Mouse (Mus musculus) ES-E14 (cell line): ENCODE data around the gene Qtrt1. TPM values are rescaled to one million over a fixed set of nuclear protein-coding genes. Genes with fewer than 3 reads are reported as not detected.

Experiments
- DNase-seq: peaks from one replicate; pipeline ENCODE4 v3.0.0-alpha.2; 2013; ENCODE audit warnings: low read depth, low spot score
- H3K27ac ChIP-seq: 2 replicates; pipeline ENCODE4 v1.5.1; 2012; ENCODE audit warnings: low read depth, mild to moderate bottlenecking, low read length, moderate library complexity, mixed read lengths; ENCODE audit not compliant: poor library complexity, insufficient read depth, severe bottlenecking
- H3K36me3 ChIP-seq: 2 replicates; pipeline ENCODE4 v1.6.1; 2012; ENCODE audit warnings: mild to moderate bottlenecking, low read length, moderate library complexity, mixed read lengths; ENCODE audit not compliant: control insufficient read depth, poor library complexity, insufficient read depth, severe bottlenecking
- H3K4me1 ChIP-seq, 2 experiments: fragments of 150-350 bp in 1 of 2; sonication (generic) in 1 of 2; 2 replicates each; pipeline ENCODE4 v1.6.1; 2012; ENCODE audit warnings: low read length in 2 of 2, mild to moderate bottlenecking in 1 of 2, mixed read lengths in 1 of 2; ENCODE audit not compliant: control insufficient read depth in 2 of 2, insufficient read depth in 2 of 2, poor library complexity in 1 of 2
- H3K4me3 ChIP-seq, 2 experiments: fragments of 150-350 bp in 1 of 2; sonication (generic) in 1 of 2; 2 replicates each; pipeline ENCODE4 v1.5.1; 2012; ENCODE audit warnings: low read length in 2 of 2, low read depth in 1 of 2, mild to moderate bottlenecking in 1 of 2, mixed read lengths in 1 of 2; ENCODE audit not compliant: insufficient read depth in 1 of 2, poor library complexity in 1 of 2, severe bottlenecking in 1 of 2
- H3K9ac ChIP-seq: 2 replicates; pipeline ENCODE4 v1.6.1; 2012; ENCODE audit warnings: low read depth, mild to moderate bottlenecking, low read length, mixed read lengths; ENCODE audit not compliant: poor library complexity, insufficient read depth, severe bottlenecking
- H3K9me3 ChIP-seq: fragments of 150-350 bp; sonication (generic); 2 replicates; pipeline ENCODE4 v1.6.1; 2012; ENCODE audit warnings: low read depth, mild to moderate bottlenecking, low read length; ENCODE audit not compliant: control insufficient read depth, insufficient read depth
- CHD2 ChIP-seq: IDR thresholded peaks from 2 replicates; pipeline ENCODE4 v1.6.1; 2014; ENCODE audit warnings: mild to moderate bottlenecking, low read depth, low read length, inconsistent platforms
- HCFC1 ChIP-seq: IDR thresholded peaks from 2 replicates; pipeline ENCODE4 v1.6.1; 2012; ENCODE audit warnings: low read length, inconsistent platforms, borderline replicate concordance; ENCODE audit not compliant: insufficient read depth
- MAFK ChIP-seq: IDR thresholded peaks from 2 replicates; pipeline ENCODE4 v1.6.1; 2014; ENCODE audit warnings: mild to moderate bottlenecking, low read depth, low read length, inconsistent platforms; ENCODE audit not compliant: insufficient read depth
- ZC3H11A ChIP-seq: IDR thresholded peaks from 2 replicates; pipeline ENCODE4 v1.6.1; 2012; ENCODE audit warnings: low read depth, mild to moderate bottlenecking, inconsistent platforms, low read length, borderline replicate concordance
- ZNF384 ChIP-seq: IDR thresholded peaks from 2 replicates; pipeline ENCODE4 v1.6.1; 2012; ENCODE audit warnings: low read depth, low read length, inconsistent platforms
- in situ Hi-C, 2 experiments: fragments of 600-800 bp; cut with MboI; formaldehyde crosslinking; loops; one replicate each; pipeline ENCODE4 v1.15.1; 2025; ENCODE audit warnings: low sequenced_read_pairs in 2 of 2, inconsistent platforms in 1 of 2; ENCODE audit not compliant: unreplicated experiment in 2 of 2
- total RNA-seq: library from RNA; depleted of rRNA; stranded (reverse); fragments of 300-350 nt; gene quantifications from 2 replicates; pipeline ENCODE4 v1.2.3, GENCODE M21; 2012

Gene Qtrt1
- total RNA-seq, 1 experiment = 62.7 TPM

- H3K36me3 ChIP-seq = peaks cover 3% of the 10 kb centered on the region; the same call in 1 of the 2 replicates
- DNase-seq = no peak
- H3K4me3 ChIP-seq = no peak overlapping the region
- H3K27ac ChIP-seq = no peak overlapping the region; the same call in 1 of the 2 replicates
- in situ Hi-C loops = no loop called here
- TF ChIP-seq MAFK = no peak
- TF ChIP-seq HCFC1 = no peak
- TF ChIP-seq ZNF384 = no peak
- no peak for TF ChIP-seq CHD2
- no peak for TF ChIP-seq ZC3H11A
- H3K4me1 ChIP-seq = peaks cover 3 to 23% of the 10 kb centered on the region in 2 experiments; a peak in 2 of 4 replicates
- H3K9me3 ChIP-seq = no peaks in the 10 kb centered on the region
- no peak overlapping the region for H3K9ac ChIP-seq
These were observed 33.6 kb downstream of the Qtrt1 start for GRCm38 (mm10) chr9:21445081-21445744.

GRCm38 (mm10) chr9:21447778-21448177 is 36.1 kb downstream of the Qtrt1 start:
- TF ChIP-seq ZNF384 (no peak), CHD2 (no peak), ZC3H11A (no peak), MAFK (no peak), HCFC1 (no peak)
- no peak for DNase-seq
- Histone ChIP-seq H3K4me3 (no peak overlapping the region), H3K9me3 (no peaks in the 10 kb centered on the region), H3K36me3 (peaks cover 3% of the 10 kb centered on the region; the same call in 1 of the 2 replicates), H3K27ac (no peak overlapping the region), H3K9ac (no peak overlapping the region), H3K4me1 (peaks cover 3 to 22% of the 10 kb centered on the region in 2 experiments; a peak in 3 of 4 replicates)
- in situ Hi-C loops = no loop called here

GRCm38 (mm10) chr9:21449710-21450109 is 38.1 kb downstream of the Qtrt1 start:
- in situ Hi-C loops = no loop called here
- H3K27ac ChIP-seq = no peak overlapping the region
- TF ChIP-seq ZNF384 (no peak), HCFC1 (no peak), ZC3H11A (no peak), MAFK (no peak), CHD2 (no peak)
- H3K9ac ChIP-seq = no peak overlapping the region
- H3K4me3 ChIP-seq = no peak overlapping the region
- H3K9me3 ChIP-seq = no peaks in the 10 kb centered on the region
- peaks cover 4 to 28% of the 10 kb centered on the region in 2 experiments; a peak in 3 of 4 replicates for H3K4me1 ChIP-seq
- DNase-seq = no peak
- peaks cover under 1% of the 10 kb centered on the region; the same call in 1 of the 2 replicates for H3K36me3 ChIP-seq

GRCm38 (mm10) chr9:21450270-21450669 is 38.6 kb downstream of the Qtrt1 start:
- DNase-seq = no peak
- Histone ChIP-seq H3K27ac (no peak overlapping the region), H3K36me3 (no peaks in the 10 kb centered on the region), H3K9me3 (no peaks in the 10 kb centered on the region), H3K4me1 (peaks cover 7 to 31% of the 10 kb centered on the region in 2 experiments; a peak in 3 of 4 replicates), H3K4me3 (no peak overlapping the region), H3K9ac (no peak overlapping the region)
- no peak for TF ChIP-seq HCFC1
- no peak for TF ChIP-seq ZNF384
- no peak for TF ChIP-seq ZC3H11A
- TF ChIP-seq MAFK = no peak
- TF ChIP-seq CHD2 = no peak
- in situ Hi-C loops = no loop called here

- Histone ChIP-seq H3K27ac (no peak overlapping the region), H3K9ac (no peak overlapping the region), H3K4me1 (peaks cover 6 to 32% of the 10 kb centered on the region in 2 experiments; a peak in 3 of 4 replicates), H3K4me3 (no peak overlapping the region), H3K9me3 (no peaks in the 10 kb centered on the region), H3K36me3 (no peaks in the 10 kb centered on the region)
- no peak for DNase-seq
- no peak for TF ChIP-seq CHD2
- TF ChIP-seq ZNF384 = no peak
- TF ChIP-seq HCFC1 = no peak
- no peak for TF ChIP-seq ZC3H11A
- no peak for TF ChIP-seq MAFK
- in situ Hi-C loops = no loop called here
These were observed 39.8 kb downstream of the Qtrt1 start for GRCm38 (mm10) chr9:21451391-21451790.
